Mouse (Mus musculus) cerebellum, postnatal 14 days (tissue): ENCODE measurements around the gene Kdr.
A peak's percentile ranks its signal among the peaks of the same experiment; 100 is the strongest.

Experiments used
- DNase-seq, 2 experiments: peaks; one replicate each; pipeline ENCODE4 v3.0.0; 2021; ENCODE audit warnings: mixed read lengths in 2 of 2

The Kdr gene

DNA sequence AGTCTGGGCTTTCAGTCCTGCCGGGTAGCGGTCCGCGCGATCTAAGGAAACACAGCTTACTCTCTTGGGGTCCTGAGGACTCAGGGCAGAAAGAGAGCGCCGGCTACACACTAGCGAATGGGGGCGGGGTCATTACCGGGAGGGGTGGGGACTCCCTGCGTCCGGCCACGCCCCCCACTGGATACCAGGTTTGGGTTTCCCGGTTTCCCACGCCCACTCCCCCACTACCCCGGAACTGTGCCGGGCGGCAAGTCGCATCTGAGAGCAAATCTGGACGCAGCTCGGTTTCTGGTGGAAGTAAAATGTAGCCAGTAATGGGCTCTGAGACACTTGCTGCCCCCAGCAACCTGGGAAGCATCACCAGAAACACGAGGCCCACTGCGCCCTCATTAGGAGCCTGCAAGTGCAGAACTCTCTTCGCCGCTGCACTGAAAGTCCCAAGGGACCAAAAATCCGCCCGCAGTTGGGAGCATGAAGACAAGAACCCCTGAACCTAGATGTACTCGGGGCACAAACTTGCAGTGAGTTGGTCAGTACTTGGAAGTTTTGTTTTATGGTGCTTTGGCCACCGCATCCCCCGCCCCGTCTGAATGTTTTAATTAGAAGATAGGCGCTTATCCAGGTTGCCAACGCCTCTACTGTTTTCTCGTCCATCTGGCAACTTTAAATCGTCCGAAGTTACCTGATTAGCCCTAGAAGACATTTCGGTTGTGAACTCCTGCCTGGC is at the start of gene Kdr:
Gene Kdr, minus strand, starts transcription at position 85 of the 727 bp plus-strand sequence.
- peak; percentile 27 to 50 for DNase-seq

DNA sequence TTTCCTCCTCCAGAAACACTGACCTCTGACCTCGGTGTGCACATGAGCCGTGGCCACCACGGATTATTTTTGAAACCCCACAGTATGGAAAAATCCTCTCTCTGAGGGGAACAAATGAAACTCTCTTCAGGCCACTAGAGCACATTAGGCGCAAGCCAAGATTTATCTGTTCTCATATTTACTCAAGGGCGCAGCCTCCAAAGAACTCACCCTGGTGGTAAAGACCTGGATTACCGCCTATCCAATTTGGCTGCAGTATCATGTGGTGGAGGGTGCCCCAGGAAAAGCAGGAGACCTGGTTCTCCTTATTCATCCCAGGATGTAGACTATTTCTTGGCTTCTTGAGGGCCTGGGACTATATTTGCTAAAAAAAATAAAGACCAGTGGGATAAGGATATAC is 48.5 kb upstream of the Kdr start:
- no peak for DNase-seq

DNA sequence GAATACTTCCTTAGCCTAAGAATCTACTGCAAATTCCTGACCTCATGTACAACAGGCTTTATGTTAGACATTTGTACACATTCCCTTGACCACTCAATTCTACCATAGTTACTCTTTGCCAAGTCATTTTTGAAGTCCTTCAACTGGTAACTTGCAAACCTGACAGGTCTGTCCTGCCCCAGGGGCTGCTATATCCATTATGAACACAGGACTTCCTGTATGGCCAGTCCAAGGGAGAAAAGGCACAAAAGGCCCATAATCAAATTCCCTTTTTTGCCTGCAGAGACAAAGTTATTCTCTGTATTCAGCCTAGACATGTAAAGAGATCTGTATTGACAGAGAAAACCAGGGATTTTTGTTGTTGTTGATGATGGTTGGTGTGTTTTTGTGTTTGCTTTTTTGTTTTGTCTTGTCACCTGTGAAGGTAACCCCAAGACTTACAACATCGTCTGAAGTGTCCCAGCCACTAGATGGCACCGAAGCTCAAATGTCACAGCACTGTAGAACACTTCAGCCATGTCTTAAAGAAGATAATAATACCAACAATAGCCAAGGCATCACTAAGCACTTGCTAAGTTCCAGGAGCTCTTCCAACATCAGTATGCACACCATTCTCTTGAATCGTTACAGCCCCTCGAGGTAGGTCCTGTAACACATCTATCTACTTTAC is 47.9 kb upstream of the Kdr start:
- DNase-seq = peak; percentile 61

DNA sequence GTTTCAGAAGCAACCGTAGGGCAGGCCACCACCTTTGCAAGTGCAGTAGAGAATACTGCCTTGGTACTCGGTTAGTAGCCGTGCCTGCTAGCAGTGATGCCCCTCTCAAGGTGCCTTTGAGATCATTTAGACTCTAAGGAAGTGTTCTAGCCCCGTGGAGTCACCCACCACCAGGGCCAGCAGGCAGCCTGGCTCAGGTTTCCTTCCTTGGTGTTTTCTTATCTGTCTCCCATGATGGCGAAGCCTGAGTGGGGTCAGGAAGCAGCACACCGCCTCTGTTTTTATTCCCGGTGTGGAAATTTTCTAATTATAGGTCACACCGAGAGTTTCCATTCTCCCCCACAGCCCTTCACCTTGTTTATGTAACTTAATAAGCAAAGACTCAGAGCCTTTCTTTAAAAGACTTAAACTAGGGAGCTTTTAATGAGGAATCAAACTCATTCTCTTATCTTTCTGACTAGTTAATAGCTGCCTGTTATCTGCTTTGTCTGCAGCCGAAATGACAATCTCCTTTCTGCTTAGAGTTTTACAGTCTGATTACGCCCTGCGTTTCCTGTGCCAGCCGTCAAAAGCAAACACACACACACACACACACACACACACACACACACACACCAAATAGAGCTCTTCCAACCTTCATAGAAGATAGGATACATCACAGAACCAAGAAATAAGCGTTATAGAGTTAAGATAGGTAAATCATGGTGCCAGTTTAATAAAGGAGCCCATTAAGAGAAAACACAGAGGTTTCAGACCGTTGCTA is 44.9 kb upstream of the Kdr start:
- DNase-seq = no peak

DNA sequence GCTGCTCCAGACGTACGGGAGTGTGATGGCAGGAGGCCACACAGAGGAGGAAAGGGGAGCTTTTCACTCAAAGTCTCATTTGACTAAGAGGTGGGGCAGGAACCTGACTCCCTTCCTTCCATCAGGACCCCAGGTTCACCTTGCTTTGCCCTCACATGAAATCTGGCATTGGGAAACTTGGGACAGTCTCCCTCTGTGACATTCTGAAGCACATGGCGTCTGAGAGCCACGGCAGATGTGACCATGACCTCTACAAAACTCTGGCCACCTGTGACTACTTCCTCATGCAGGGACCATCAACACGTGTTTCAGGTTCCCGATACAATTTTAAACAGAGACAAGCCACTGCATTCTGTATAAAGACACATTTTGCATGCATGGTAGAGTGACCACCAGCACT is 44.2 kb upstream of the Kdr start:
- DNase-seq = no peak

DNA sequence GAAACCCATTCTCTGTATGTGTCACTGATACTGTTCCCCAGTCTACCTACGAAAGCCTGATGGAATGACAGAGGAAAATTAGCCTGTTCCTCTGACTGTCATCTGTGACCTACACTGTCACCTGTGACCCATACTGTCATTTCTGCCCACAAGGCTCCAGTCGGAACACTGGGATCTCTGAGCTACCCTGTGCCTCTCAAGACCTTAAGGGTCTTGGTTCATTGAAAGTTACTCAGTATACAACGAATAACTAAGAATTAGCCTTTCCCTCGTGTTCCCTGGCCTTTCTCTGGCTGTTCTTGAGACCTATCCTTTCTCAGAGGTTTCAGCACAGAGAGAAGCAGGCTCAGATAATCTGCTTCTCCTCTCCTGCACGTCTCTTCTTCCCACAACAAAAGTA is 40.1 kb upstream of the Kdr start:
- DNase-seq = no peak

DNA sequence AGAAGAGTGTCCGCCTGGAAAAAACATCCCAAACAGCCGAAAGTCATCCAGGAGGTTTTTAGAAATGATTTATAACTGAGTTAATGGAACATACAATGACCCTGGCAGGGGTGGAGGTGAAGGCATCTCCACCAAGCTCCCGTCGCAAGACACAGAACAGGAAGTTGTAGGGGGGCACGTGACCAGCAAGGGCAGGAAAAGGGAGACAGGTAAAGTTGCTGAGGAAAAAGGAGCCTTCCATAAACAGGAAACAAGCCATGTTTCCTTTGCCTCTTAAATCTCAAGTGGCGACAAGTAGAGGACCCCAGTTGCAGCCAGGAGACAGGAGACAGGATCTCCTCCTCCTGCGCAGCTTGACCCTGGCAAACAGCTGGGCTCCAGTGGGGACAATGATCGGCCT is 37.8 kb upstream of the Kdr start:
- DNase-seq = no peak

DNA sequence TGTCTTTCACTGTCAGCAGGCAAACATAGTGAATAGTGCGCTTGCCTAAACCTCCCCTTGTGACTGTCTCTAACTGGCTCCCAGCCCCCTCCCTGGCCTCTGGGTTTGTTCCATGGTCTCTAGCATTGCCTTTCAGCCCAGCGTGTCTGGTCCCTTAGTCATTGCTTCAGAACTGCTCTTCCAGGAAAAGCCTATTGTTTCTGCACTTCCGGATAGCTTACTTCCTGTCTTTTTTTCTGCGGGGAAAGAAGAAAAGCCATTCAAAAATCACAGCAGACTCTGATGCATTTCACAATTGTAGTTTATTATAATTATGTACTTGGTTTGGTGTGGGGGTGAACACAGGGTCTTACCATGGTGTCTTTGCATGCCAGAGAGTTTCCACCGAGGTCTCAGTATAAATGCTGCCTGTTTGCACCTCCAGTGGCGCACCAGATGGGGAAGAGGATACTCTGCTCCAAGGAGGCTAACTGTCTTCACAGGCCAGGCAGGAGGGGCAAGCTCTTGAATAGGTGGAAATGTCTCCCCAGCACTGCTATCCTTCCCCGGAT is 35.7 kb upstream of the Kdr start:
- DNase-seq = no peak

DNA sequence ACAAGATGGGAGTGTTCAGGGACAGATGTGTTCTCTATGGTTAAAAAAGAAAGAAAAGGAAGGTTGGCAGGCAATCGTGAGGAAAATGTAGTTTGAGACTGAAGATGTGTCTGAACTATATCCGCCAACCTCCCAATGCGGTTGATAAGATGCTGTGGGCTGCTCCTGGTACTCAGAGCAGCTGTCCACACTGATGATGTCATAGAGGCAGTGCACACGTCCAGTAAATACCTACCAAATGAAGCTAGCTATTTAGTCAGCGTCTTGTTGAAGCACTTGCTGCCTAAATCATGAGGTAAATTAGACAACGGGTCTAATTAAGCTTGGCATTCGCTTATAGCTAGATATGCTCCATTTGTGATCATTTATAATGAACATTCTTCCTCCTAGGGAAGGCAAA is 28.1 kb upstream of the Kdr start:
- no peak for DNase-seq

DNA sequence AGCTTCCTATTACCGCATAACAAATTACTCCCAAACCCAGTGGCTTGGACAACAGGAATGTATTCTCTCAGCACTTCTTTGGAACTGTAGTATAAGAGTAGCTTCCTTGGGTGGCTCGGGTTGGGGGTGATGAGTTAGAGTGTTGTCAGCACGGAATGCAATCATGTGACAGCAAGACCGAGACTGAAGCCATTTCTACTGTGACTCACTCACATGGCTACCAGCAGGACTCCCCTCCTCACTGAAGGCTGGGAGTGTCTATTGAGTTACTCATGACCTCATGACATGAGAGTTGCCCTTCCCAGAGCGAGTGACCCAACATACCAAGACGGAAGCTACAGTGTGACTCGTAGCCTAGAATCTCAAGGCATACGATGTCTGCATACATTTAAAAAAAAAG is 12.0 kb upstream of the Kdr start:
- no peak for DNase-seq

DNA sequence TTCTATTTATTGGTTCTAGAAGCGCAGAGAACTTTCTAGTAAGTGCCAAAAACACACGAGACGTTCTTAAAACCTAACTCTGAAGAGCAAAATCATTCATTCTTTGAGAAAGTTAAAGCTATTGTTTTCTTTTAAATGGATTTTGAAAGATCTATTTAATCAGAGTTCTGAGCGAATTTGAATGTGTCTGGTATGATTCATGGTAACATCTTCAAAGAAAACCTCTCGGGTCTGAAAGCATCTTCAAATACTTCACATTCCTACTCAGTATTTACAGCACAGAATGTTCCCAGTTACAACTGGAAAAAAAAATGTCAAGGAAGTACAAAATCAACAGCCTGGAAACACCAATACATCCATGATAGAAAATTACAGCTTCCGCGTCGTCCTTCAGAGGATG is 9.3 kb upstream of the Kdr start:
- DNase-seq = no peak

DNA sequence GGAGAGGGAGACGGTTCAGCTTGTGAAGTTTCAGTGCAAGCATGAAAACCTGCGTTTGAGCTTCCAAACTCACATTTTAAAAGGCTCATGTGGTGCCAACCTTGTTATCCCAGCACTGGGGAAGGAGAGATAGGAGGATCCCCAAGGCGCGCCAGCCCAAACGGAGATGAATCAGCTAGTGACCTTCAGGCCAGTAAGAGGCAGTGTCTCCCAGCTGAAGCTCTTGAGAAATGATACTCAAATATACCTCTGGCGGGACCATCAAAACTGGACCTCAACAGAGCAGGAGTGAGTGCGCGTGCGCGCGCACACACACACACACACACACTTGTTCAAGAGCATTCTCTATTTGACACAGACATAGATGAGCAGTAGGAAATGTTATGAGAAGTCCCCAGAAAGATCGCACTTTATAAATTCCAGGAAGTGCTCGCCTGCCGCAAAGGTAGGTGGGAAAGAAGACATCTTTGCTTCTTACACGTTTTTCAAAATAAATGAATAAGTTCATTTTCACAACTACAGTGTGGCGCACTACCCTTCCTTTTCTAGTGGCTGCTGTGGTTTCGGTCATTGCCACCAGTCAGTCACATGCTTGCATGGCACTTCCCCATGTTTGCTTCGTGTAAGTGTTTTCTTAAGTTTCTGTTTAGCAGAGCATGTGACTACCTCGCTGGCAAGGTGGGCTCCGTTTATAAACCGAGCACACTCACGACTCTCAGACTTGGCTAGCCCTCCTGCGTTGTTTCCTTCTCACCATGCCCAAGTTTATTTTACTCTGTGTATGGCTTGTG is 2.5 kb upstream of the Kdr start:
- DNase-seq = no peak

DNA sequence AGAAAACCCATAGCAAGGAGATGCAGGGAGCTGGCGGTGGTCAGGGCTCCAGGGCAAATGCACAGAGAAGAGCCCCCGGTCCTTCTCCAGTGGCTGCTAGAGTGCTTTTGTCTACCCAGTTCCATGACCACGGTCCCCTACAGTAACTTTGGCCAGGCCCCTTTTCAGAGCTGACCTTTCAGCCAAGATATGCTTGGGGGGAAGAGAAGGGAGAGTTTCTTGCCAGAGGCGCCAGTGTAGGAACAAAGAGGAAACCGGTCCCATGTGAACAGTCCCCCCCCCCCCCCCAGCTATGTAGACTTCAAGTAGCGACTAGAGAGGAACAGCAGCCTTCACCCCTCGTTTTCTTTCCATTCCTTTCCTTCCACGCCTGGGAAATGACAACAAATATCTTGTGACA is 850 bp upstream of the Kdr start:
- no peak for DNase-seq

DNA sequence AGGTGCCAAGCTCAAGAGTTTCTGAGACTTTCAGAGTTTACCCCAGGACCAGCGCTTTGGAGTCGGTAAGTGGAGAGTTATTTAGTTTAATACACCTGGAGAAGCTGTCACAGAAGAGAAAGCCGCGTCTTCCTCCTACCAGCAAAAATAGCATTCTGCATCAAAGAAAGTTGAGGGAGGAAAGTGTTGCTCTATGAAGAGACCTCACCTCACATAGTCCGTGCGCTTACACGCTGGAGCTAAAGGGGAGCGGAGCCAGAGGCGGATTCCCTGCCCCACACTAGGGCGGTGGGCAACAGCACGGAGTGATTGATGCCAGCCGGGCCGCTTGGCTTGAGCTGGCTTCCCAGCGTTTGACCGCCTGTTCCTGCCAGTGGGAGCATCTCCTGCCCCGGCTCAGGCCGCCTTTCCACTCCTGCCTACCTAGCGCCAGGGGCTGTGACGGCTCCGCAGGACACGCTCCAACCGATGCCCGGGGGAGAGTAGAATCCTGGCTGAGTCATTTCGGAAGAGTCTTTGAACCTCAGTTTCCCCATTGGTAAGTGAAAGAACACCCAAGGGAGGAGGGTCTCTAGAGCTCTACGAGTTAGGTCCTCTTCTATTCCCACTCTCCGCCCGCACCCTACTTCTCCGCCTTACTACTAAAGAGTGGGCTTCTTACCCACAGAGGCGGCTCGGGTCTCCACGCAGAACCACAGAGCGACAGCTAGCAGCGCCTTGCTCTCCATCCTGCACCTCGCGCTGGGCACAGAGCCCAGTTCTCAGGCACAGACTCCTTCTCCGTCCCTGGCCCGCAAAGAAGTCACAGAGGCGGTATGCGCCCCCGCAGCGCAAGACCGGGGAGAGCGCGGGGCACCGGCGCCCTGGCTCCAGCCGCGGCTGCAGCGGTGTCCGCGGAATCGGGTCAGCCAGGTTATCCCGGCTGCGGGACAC is 551 bp downstream of the Kdr start:
- DNase-seq = peak; percentile 60 to 69

DNA sequence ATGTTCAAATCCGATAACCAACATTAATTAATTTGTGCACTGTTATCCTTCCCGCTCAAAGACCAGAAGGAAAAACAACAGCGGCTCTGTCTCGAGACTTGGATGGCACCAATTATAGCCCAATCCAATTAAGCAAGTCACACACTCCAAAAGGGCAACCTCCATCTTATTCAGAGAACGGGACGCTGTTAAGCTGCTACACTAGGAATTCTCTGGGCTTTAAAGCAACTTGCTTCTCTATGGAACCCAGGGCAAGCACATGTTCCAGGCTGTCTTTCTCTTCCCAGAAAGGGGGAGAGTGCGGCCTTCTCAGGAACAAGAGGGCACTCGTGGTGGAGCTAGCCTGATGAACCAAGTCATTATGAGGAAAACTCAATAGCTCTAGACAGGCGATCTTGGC is 1.6 kb downstream of the Kdr start:
- DNase-seq = no peak

DNA sequence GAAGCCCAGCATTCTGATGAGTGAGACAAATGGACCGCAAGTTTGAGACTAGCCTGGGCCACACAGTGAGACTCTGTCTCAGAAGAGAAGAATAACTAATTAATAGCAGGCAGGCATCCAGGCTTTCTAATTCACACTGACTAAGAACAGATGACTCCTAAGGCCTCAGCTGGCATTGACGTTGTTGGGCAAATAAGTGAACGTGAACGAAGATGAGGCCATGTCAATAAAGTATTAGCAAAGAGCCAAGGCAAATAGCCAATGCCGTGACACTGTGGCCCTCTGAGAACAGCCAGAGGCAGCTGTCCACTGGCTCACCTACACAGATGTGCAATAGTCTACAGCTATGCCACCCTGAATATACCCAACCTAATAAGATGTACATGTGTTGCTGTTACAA is 2.9 kb downstream of the Kdr start:
- no peak for DNase-seq

DNA sequence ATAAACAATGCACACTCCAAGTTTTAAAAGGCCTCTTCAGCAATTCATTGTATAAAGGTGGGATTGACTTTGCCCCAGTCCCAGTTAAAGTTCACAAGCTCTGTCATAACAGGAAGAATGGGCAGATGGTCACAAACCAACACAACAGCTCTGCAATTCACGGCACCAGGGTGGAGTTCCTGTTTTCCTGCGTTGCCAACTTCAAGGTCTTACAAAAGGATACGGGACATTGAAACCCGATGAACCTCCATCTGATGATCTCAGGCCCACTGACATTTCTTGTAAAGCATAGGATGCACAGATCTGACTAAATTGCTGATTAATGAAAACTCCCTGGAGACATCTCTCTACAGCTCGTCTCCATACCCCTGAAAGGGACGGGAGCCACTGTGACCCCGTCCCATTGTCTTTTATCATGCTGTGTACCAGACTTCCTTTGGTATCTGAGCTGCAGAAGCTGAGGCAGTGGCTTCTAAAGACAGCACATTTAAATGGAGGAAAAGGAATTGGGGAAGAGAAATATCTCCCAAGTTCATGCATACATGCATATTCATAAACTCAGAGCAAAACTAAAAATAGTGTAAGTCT is 3.6 kb downstream of the Kdr start:
- DNase-seq = no peak

DNA sequence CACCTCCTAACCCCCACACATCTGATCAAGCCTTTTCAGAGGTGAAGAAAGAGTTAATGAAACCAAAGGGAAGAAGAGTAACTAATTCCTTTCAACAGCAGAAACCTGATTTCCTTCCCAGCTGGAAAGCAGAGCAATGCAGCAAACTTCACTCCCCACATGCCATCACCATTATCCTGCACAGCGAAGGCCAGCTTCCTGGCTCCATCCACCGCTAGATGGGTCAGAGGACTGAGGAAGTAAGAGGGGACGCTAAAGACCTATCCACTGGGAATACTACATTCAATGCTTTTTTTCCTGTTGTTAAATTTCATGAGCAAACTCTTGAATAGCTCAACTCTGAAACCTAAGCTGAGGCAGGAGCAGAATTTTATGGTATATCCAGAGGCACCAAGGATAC is 8.4 kb downstream of the Kdr start:
- no peak for DNase-seq

DNA sequence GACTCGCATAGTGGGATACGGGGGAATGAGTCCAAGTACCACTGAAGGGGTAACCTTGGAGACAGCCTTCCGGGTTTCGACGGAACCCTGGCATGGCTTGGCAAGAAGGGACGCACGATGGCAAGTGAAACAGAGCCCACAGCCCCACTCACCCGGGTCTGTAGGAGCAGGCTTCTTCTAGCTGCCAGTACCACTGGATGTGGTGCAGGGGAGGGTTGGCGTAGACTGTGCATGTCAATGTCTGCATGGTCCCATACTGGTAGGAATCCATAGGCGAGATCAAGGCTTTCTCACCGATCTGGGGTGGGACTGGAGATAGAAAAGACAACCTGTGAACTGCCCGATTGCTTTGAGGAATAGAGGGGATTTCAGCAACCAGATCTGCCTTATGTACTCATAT is 15.7 kb downstream of the Kdr start:
- no peak for DNase-seq

DNA sequence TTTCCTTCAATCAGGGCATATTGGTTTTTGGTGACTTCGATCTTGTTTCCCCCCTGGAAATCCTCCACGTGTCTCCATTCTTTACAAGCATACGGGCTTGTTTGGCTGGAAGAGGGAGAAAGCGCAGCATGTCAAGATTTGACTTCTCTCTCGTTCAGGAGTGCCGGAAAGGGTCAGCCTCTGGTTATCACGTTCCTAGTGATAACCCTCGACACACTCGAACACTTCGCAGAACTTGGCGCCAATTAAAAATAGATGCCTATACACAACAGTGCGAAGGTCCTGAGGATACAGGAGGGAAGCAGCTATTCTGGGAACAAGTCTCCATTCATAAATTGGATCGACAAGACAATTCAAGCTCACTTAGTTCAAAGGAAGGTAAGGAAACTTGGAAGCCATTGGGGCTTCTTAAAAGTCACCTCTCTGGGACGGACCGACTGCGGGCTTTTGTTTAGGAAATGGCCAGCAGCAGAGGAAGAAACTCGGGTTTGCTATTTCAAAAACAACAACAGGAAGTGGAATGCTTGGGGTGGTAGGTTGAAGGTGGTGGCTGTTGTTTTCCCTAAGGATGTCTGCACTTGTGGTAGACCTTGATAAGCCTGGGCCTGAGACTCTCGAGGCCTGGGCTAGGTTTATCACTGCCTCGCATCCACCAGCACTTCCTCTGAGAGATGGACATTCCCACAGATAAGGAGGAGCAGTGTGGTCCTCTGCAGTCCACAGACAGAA is 16.4 kb downstream of the Kdr start:
- no peak for DNase-seq

DNA sequence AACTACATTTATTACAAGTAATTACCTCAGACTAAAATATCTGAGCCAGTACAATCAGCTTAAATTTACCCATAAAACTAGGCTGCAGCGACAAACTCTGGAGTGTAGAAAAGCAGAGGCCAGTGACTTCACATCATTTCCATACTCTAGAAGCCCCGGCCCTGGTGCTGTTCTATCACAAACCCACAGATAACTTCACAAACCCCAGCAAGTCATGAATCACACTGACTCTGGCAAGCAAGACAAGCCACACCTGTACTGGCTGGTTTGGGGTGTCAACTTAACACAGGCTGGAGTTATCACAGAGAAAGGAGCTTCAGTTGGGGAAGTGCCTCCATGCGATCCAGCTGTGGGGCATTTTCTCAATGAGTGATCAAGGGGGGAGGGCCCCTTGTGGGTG is 18.4 kb downstream of the Kdr start:
- DNase-seq = no peak
